Mouse (Mus musculus) cortical plate, adult 2 months (tissue): ENCODE data around the gene Ctdsp1.

Experiments
- CTCF ChIP-seq: fragments of 200-500 bp; IDR thresholded peaks from 2 replicates; pipeline ENCODE4 v1.5.1; 2011; ENCODE audit warnings: mild to moderate bottlenecking, control low read depth, low read length; ENCODE audit not compliant: insufficient read depth; ENCODE audit errors: extremely low read depth
- POLR2A ChIP-seq: fragments of 200-500 bp; IDR thresholded peaks from 2 replicates; pipeline ENCODE4 v1.6.1; 2011; ENCODE audit warnings: mild to moderate bottlenecking, low read length, control low read depth; ENCODE audit not compliant: insufficient read depth; ENCODE audit errors: extremely low read depth

- TF ChIP-seq CTCF (no peak), POLR2A (no peak)
Observed at GRCm38 (mm10) chr1:74387386-74387988, 3.8 kb upstream of the Ctdsp1 start.
